In genomic region chr17:79110936-79111348, GRCm38 (mm10) we compare ENCODE assay signal across 8 mouse cellular contexts. TPM values are rescaled to one million over a fixed set of nuclear protein-coding genes. Genes with fewer than 3 reads are reported as not detected.
DNase-seq lines count a peak whose midpoint lies in the region; ATAC-seq and TF ChIP-seq lines count a peak whose summit lies in the region.
"Had no signal": no experiment of that assay in that cellular context is flagged by ENCODE, and none has a peak within 500 bp of the region (broad histone marks: within the 10 kb centered on the region; RNA-seq: fewer than 3 reads in every experiment).

No protein-coding gene starts in this region.

- H3K4me1 ChIP-seq in E14TG2a.4 (replicated peaks; ENCODE audit: low read depth, low read length), result peaks cover 3% of the 10 kb centered on the region
- H3K4me1 ChIP-seq in lung, postnatal 0 days (ENCODE audit: insufficient read depth, low read depth, low read length), result no peaks in the 10 kb centered on the region
- H3K4me1 ChIP-seq: liver, embryonic 13.5 days had no signal

- peak; percentile 70 for ATAC-seq in granulocyte monocyte progenitor cell, adult 5-6 weeks (replicated peaks; ENCODE audit: poor library complexity, severe bottlenecking)
- ATAC-seq in lung, postnatal 0 days, result no peak

- no peak; the same call in 1 of the 2 replicates for TF ChIP-seq EP300 in lung, postnatal 0 days (IDR thresholded peaks at IDR 0.05)

- H3K36me3 ChIP-seq in E14TG2a.4 (ENCODE audit: insufficient read depth, low read length), result no peaks in the 10 kb centered on the region
- no peaks in the 10 kb centered on the region for H3K36me3 ChIP-seq in lung, postnatal 0 days (ENCODE audit: insufficient read depth, low read length)
- H3K36me3 ChIP-seq: liver, embryonic 13.5 days had no signal

- no peak overlapping the region for H3K4me2 ChIP-seq in lung, postnatal 0 days (replicated peaks; ENCODE audit: low read depth, low read length)
- H3K4me2 ChIP-seq: liver, embryonic 13.5 days had no signal

- H3K9me3 ChIP-seq in E14TG2a.4 (ENCODE audit: low read length), result no peaks in the 10 kb centered on the region
- H3K9me3 ChIP-seq in lung, postnatal 0 days (ENCODE audit: low read length), result no peaks in the 10 kb centered on the region
- H3K9me3 ChIP-seq: liver, embryonic 13.5 days had no signal

- WGBS in lung, postnatal 0 days, result 10% methylated on average over 5 of the region's 5 CpGs

- H3K9ac ChIP-seq in lung, postnatal 0 days (replicated peaks; ENCODE audit: low read depth), result no peak overlapping the region
- H3K9ac ChIP-seq: liver, embryonic 13.5 days had no signal

- peak; percentile 59 for DNase-seq in R1 (ENCODE audit: low read depth, low spot score)
- peak; percentile 41 to 58 for DNase-seq in cerebellum, postnatal 36 days
- peak; percentile 65 to 69 for DNase-seq in kidney, postnatal 4 days
- DNase-seq in lung, postnatal 0 days (ENCODE audit: low spot score), result peak; percentile 73
- peak; percentile 44 for DNase-seq in retina, postnatal 7 days (ENCODE audit: low read depth, low spot score)
- DNase-seq: liver, embryonic 13.5 days had no signal

- H3K4me3 ChIP-seq in E14TG2a.4 (replicated peaks; ENCODE audit: low read length), result no peak overlapping the region
- no peak overlapping the region for H3K4me3 ChIP-seq in lung, postnatal 0 days (ENCODE audit: low read depth, low read length)
- H3K4me3 ChIP-seq: liver, embryonic 13.5 days had no signal

- no peaks in the 10 kb centered on the region for H3K27me3 ChIP-seq in E14TG2a.4 (ENCODE audit: insufficient read depth, low read length)
- H3K27me3 ChIP-seq in lung, postnatal 0 days (replicated peaks; ENCODE audit: insufficient read depth, low read length), result no peaks in the 10 kb centered on the region
- H3K27me3 ChIP-seq: liver, embryonic 13.5 days had no signal

- peak; percentile 55 for TF ChIP-seq CTCF in E14TG2a.4 (conservative IDR thresholded peaks at IDR 0.05; ENCODE audit: low read length)
- TF ChIP-seq CTCF in lung, postnatal 0 days (IDR thresholded peaks at IDR 0.05), result peak; percentile 93

- H3K27ac ChIP-seq in lung, postnatal 0 days (ENCODE audit: low read length), result no peak overlapping the region
- H3K27ac ChIP-seq: liver, embryonic 13.5 days had no signal

RNA-seq across cellular contexts. Expression of gene Qpct, which starts 59.2 kb away (rescaled TPM):
- total RNA-seq in granulocyte monocyte progenitor cell, adult 5-6 weeks (2014; fragmentation: Nextera tagmentation), result 1.1 and 4.3 TPM in 2 replicates
- total RNA-seq in granulocyte monocyte progenitor cell, adult 5-6 weeks (2017), result 0.21 and 1.6 TPM in 2 replicates
- polyA plus RNA-seq in lung, postnatal 0 days (2015; fragmentation: Nextera tagmentation; extraction: Ambion mirVana), result 26.1 and 27.1 TPM in 2 replicates
